Mouse (Mus musculus): Measurements from ENCODE around the gene Lrrc58. TPM values are rescaled to one million over a fixed set of nuclear protein-coding genes. Genes with fewer than 3 reads are reported as not detected.

Gene Lrrc58
- polyA plus RNA-seq, 1 experiment from 2014 or later = 27.5 TPM

GRCm38 (mm10) chr16:37881168-37881567, 13.0 kb downstream of the Lrrc58 start:
- peaks cover 8% of the 10 kb centered on the region; the same call in 1 of the 2 replicates for H3K36me3 ChIP-seq (ENCODE audit: control insufficient read depth, insufficient read depth, low read length)
- no peaks in the 10 kb centered on the region for H3K9me3 ChIP-seq (ENCODE audit: control insufficient read depth, low read length)
- H3K9ac ChIP-seq (ENCODE audit: low read length) = no peak overlapping the region
- TF ChIP-seq CTCF (IDR thresholded peaks at IDR 0.05; ENCODE audit: low read depth) (no peak), EP300 (optimal IDR thresholded peaks at IDR 0.05) (no peak)
- no peaks in the 10 kb centered on the region for H3K27me3 ChIP-seq (ENCODE audit: control insufficient read depth, insufficient read depth, low read length)
- DNase-seq (ENCODE audit: low spot score) = peak; percentile 12
- no peak overlapping the region for H3K4me2 ChIP-seq (replicated peaks; ENCODE audit: low read depth)
- H3K27ac ChIP-seq (replicated peaks) = no peak overlapping the region
- H3K4me3 ChIP-seq (ENCODE audit: low read depth, low read length) = no peak overlapping the region
- no peaks in the 10 kb centered on the region for H3K4me1 ChIP-seq (replicated peaks; ENCODE audit: control insufficient read depth, insufficient read depth)
- no peak for ATAC-seq (ENCODE audit: low FRiP score, low TSS enrichment)
- 66% methylated on average over 2 of the region's 2 CpGs for WGBS

DNA sequence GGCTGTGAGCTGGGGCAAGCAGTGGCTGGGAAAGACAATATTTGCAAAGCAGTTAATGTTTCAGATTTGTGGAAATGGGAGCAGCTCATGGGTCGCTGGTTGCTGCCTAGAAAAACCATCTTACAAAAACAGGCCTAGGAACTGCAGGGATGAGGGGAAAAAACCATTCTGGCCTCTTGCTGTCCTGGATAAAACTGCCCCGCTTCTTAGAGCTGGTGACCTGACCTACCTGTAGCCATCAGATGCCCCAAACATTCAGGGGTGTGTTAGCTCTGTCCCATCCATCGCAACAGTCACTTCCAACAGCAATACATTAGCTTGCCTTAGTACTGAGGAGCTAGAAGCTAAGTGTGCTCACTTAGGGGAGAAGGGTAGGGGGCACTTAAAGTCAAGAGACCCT, 20.8 kb downstream of the Lrrc58 start:
- Histone ChIP-seq H3K4me3 (ENCODE audit: low read depth, low read length) (no peak overlapping the region), H3K9me3 (ENCODE audit: control insufficient read depth, low read length) (no peaks in the 10 kb centered on the region), H3K9ac (ENCODE audit: low read length) (no peak overlapping the region), H3K27ac (replicated peaks) (no peak overlapping the region), H3K36me3 (ENCODE audit: control insufficient read depth, insufficient read depth, low read length) (no peaks in the 10 kb centered on the region), H3K27me3 (ENCODE audit: control insufficient read depth, insufficient read depth, low read length) (no peaks in the 10 kb centered on the region), H3K4me1 (replicated peaks; ENCODE audit: control insufficient read depth, insufficient read depth) (no peaks in the 10 kb centered on the region), H3K4me2 (replicated peaks; ENCODE audit: low read depth) (no peak overlapping the region)
- WGBS = 85% methylated on average over 3 of the region's 3 CpGs
- ATAC-seq (ENCODE audit: low FRiP score, low TSS enrichment) (no peak), DNase-seq (ENCODE audit: low spot score) (no peak)
- TF ChIP-seq EP300 (optimal IDR thresholded peaks at IDR 0.05) (no peak), CTCF (IDR thresholded peaks at IDR 0.05; ENCODE audit: low read depth) (no peak)

DNA sequence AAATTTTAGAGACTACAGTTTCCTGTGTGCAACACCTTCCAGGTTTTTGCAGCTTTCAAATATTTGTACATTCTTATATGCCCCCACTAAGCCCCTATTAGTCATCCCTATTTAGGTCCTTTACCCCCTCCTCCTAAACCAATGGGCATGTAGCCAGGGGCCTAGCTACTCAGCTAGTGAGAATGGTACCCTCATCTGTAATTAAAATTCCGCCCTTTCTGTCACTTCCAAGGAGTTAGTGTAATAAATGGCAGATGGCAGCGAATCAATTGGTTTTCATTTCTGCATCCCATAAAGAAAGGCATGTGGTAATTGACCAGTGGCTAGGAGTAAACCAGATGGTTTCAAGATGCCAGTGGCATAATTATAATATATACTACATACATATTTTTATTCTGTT, 24.5 kb downstream of the Lrrc58 start:
- Histone ChIP-seq H3K9me3 (ENCODE audit: control insufficient read depth, low read length) (no peaks in the 10 kb centered on the region), H3K36me3 (ENCODE audit: control insufficient read depth, insufficient read depth, low read length) (no peaks in the 10 kb centered on the region), H3K27ac (replicated peaks) (no peak overlapping the region), H3K4me1 (replicated peaks; ENCODE audit: control insufficient read depth, insufficient read depth) (no peaks in the 10 kb centered on the region), H3K9ac (ENCODE audit: low read length) (no peak overlapping the region), H3K4me3 (ENCODE audit: low read depth, low read length) (no peak overlapping the region), H3K4me2 (replicated peaks; ENCODE audit: low read depth) (no peak overlapping the region), H3K27me3 (ENCODE audit: control insufficient read depth, insufficient read depth, low read length) (no peaks in the 10 kb centered on the region)
- TF ChIP-seq EP300 (optimal IDR thresholded peaks at IDR 0.05) (no peak), CTCF (IDR thresholded peaks at IDR 0.05; ENCODE audit: low read depth) (no peak)
- WGBS = 66% methylated on average over 2 of the region's 2 CpGs
- ATAC-seq (ENCODE audit: low FRiP score, low TSS enrichment) (no peak), DNase-seq (ENCODE audit: low spot score) (no peak)

GRCm38 (mm10) chr16:37893381-37893780, 25.2 kb downstream of the Lrrc58 start:
- H3K4me1 ChIP-seq (replicated peaks; ENCODE audit: control insufficient read depth, insufficient read depth) = no peaks in the 10 kb centered on the region
- no peak overlapping the region for H3K4me3 ChIP-seq (ENCODE audit: low read depth, low read length)
- DNase-seq (ENCODE audit: low spot score) (no peak), ATAC-seq (ENCODE audit: low FRiP score, low TSS enrichment) (no peak)
- TF ChIP-seq EP300 (optimal IDR thresholded peaks at IDR 0.05) = no peak
- TF ChIP-seq CTCF (IDR thresholded peaks at IDR 0.05; ENCODE audit: low read depth) = no peak
- no peaks in the 10 kb centered on the region for H3K27me3 ChIP-seq (ENCODE audit: control insufficient read depth, insufficient read depth, low read length)
- H3K9me3 ChIP-seq (ENCODE audit: control insufficient read depth, low read length) = no peaks in the 10 kb centered on the region
- no peak overlapping the region for H3K4me2 ChIP-seq (replicated peaks; ENCODE audit: low read depth)
- 41% methylated on average over 6 of the region's 6 CpGs for WGBS
- no peaks in the 10 kb centered on the region for H3K36me3 ChIP-seq (ENCODE audit: control insufficient read depth, insufficient read depth, low read length)
- H3K27ac ChIP-seq (replicated peaks) = peak overlapping the region; percentile 13; the same call in 1 of the 2 replicates
- no peak overlapping the region for H3K9ac ChIP-seq (ENCODE audit: low read length)

DNA sequence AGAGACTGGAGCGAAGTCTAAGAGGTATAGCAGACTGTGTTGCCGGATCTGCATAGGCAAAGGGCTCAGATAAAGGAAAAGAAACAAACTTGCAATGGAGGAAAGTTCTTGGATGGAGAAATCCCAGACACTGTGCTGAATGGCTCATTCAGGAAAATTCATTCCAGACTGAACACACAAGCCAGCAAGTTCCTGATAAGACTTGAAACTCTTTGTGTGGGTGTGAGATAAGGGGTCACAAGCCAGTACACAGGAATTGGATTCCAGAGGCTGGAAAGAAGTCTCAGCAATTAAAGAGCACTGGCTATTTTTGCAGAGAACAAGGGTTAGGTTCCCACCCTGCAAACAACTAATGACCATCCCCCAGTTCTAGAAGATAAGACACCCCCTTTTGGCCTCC, 25.8 kb downstream of the Lrrc58 start:
- Histone ChIP-seq H3K36me3 (ENCODE audit: control insufficient read depth, insufficient read depth, low read length) (no peaks in the 10 kb centered on the region), H3K4me1 (replicated peaks; ENCODE audit: control insufficient read depth, insufficient read depth) (no peaks in the 10 kb centered on the region), H3K27me3 (ENCODE audit: control insufficient read depth, insufficient read depth, low read length) (no peaks in the 10 kb centered on the region), H3K4me3 (ENCODE audit: low read depth, low read length) (no peak overlapping the region), H3K27ac (replicated peaks) (no peak overlapping the region), H3K9me3 (ENCODE audit: control insufficient read depth, low read length) (no peaks in the 10 kb centered on the region), H3K4me2 (replicated peaks; ENCODE audit: low read depth) (no peak overlapping the region), H3K9ac (ENCODE audit: low read length) (no peak overlapping the region)
- peak; percentile 91 for ATAC-seq (ENCODE audit: low FRiP score, low TSS enrichment)
- WGBS = 58% methylated on average over 2 of the region's 2 CpGs
- peak; percentile 29 for DNase-seq (ENCODE audit: low spot score)
- TF ChIP-seq CTCF (IDR thresholded peaks at IDR 0.05; ENCODE audit: low read depth) = no peak
- no peak for TF ChIP-seq EP300 (optimal IDR thresholded peaks at IDR 0.05)

DNA sequence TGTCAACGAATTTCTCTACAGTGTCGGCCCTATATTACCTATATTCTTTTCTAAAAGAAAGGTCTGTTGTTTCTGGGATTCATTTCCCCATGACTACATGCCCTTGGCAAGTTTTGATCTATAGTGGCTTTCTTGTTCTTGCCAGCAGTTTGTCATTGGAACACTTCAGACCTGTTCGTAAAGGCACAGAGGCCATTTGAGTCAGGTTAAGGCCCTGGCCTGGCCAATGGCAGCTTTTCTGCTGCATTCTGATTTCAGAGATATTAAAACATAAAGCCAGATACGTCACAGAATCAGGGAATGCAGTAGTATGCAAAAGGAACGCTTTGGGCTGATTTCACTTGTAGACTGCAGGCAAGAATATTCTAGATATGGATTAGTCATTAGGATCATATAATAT, 30.6 kb downstream of the Lrrc58 start:
- DNase-seq (ENCODE audit: low spot score) = no peak
- Histone ChIP-seq H3K4me1 (replicated peaks; ENCODE audit: control insufficient read depth, insufficient read depth) (no peaks in the 10 kb centered on the region), H3K4me2 (replicated peaks; ENCODE audit: low read depth) (no peak overlapping the region), H3K4me3 (ENCODE audit: low read depth, low read length) (no peak overlapping the region), H3K36me3 (ENCODE audit: control insufficient read depth, insufficient read depth, low read length) (no peaks in the 10 kb centered on the region), H3K27me3 (ENCODE audit: control insufficient read depth, insufficient read depth, low read length) (no peaks in the 10 kb centered on the region), H3K27ac (replicated peaks) (no peak overlapping the region), H3K9ac (ENCODE audit: low read length) (no peak overlapping the region), H3K9me3 (ENCODE audit: control insufficient read depth, low read length) (no peaks in the 10 kb centered on the region)
- no peak for TF ChIP-seq EP300 (optimal IDR thresholded peaks at IDR 0.05)
- TF ChIP-seq CTCF (IDR thresholded peaks at IDR 0.05; ENCODE audit: low read depth) = no peak
- WGBS = 83% methylated on average over 5 of the region's 5 CpGs
- ATAC-seq (ENCODE audit: low FRiP score, low TSS enrichment) = no peak
